Mouse (Mus musculus) megakaryocyte, adult 5-6 weeks (primary cell): Measurements from ENCODE around the gene Ccl4. TPM values are rescaled to one million over a fixed set of nuclear protein-coding genes. Genes with fewer than 3 reads are reported as not detected.

Experiments used
- ATAC-seq: 2 replicates; pipeline ENCODE4 v1.8.0; 2016; ENCODE audit warnings: mild to moderate bottlenecking, inconsistent platforms; ENCODE audit not compliant: poor library complexity, severe bottlenecking
- total RNA-seq, 2 experiments: library from RNA; stranded (forward) in 1 of 2; stranded (reverse) in 1 of 2; fragments of 153-499, 151-499 nt in 1 of 2; fragments of 221-1000, 200-1000 nt in 1 of 2; gene quantifications; 2 replicates each; pipeline versions ENCODE4 v1.2.3 to v1.2.4; 2015 to 2017

The Ccl4 gene
- total RNA-seq (2015), result 36.0 and 59.5 TPM in 2 replicates
- total RNA-seq (2017), result 36.2 and 51.5 TPM in 2 replicates

DNA sequence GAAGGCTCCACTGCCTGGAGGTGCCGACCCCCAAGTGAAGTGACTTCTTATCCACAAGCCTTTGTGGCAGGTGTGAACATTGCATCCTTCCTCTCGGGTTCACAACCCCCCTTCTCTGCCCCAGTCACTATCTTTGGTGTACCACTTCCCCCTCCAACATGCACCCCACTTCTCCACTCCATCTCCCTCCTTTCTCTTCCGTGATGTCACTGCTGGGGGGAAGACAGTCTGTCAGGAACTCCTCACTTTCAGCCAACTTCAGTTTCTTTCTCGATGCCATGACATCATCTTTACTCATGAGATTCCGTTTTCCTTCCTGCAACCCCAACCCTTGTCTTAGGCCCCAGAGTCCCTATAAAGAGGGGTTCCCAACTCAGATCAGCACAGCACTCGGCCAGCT, at the start of gene Ccl4:
TSS of gene Ccl4 (plus strand) at position 381 of the 400 bp plus-strand sequence.
- peak; percentile 72 for ATAC-seq

DNA sequence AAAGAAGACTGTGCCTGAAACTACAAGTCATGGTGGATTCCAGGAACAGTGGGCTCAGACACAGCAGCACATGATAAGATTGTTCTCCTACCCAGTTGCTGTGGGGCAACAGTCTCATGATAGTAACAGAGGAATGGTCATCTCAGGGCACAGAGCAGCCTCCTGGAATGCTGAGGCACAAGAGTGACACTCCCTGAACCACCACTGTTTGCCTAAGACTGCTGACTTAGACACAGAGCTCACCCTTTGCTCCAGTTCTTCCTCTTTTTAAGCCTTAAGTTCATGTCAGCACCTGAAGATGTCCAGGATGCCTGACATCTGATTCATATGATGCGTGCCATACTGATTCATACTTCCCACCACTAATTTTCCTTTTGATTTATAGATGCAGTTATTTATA, 45.8 kb upstream of the Ccl4 start:
- ATAC-seq, result peak; percentile 77

DNA sequence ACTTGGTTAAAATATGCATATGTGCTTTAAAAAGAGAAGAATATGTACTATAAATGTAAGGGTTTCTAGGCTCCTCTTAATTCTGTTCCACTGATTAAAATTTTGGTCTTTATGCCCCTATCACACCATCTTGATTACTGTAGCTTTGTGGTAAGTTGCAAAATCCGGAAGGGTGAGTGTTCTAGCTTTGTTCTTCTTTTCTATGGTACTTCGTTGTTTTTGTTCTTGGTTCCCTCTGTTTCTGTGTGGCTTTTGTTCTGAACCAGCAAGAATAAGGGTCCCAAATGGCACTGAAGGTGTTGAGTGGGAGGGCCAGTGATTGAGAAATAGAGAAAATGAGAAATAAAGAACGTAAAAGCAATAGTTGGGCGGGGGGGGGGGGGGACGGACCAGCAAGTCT, 44.1 kb upstream of the Ccl4 start:
- ATAC-seq, result peak; percentile 73

DNA sequence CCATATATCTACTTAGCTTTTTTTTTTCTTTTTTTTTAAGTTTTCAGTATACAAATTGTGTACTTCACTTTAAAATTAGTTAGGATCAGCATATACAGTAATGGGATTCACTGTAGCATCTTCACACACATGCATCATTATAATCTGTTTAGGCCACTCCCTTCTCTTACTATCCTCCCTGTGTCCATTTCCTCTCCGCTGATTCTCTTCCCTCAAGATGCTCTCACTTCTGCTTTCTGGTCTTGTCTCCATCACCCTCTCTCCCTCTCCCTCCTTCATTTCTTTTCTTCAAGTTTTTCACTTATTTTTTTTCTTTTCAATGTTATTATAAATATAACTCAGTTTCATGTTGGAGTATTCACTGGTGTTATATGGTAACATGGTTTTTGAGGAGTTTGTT, 43.3 kb upstream of the Ccl4 start:
- ATAC-seq, result peak; percentile 63

DNA sequence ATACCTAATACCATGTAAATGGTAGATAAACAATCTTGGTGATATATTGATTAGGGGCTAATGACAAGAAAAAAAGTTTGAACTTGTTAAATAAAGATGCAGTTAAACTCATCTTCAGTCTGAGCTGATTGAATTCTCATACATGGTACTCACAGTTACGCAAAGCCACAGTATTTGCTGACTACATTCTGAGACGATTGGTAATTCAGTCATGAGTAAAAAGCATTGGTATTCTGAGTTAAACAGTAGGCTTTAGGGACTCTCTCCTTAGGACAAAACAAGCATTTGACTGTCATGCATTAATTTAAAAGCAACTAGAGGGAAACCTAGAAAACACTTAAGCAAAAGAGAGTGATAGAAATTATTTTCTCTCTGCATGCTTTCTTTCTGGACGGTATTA, 38.8 kb upstream of the Ccl4 start:
- no peak for ATAC-seq

DNA sequence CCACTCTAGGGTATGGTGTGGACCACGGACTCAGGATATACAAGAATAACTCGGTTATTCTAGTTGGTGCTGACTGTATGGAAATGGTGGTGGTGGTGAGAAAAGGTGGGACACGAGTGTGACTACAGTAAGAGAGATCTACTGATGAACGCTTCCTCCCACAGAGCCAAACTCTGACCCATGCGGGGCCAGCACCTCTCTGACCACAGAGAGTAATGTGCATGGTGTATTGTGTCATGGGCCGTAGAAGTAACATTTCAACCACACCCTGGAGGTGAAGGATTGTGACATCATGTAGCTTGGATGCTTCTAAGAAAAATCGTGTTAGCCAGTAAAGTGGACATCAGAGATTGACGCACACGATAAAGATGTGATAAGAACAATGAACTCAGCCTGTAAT, 33.6 kb upstream of the Ccl4 start:
- peak; percentile 89 for ATAC-seq

DNA sequence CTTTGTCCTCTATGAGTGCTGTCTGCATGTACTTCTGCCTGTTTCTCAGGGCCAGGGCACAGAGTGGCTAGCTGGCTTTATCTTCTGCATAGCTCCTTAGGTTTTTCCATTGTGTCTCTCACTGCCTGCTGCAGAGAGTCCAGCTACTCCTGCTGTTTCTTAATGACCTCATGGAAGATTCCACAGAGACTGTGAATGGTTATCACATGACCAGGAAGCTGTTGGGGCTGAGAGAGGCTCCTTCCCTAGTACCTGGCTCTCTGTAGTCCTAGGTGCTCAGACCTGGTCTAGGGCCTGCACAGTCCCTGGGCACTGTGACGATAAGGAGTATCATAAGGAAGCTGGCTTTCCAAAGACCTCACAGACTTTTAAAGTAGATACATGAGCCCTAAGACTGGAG, 31.8 kb upstream of the Ccl4 start:
- no peak for ATAC-seq

DNA sequence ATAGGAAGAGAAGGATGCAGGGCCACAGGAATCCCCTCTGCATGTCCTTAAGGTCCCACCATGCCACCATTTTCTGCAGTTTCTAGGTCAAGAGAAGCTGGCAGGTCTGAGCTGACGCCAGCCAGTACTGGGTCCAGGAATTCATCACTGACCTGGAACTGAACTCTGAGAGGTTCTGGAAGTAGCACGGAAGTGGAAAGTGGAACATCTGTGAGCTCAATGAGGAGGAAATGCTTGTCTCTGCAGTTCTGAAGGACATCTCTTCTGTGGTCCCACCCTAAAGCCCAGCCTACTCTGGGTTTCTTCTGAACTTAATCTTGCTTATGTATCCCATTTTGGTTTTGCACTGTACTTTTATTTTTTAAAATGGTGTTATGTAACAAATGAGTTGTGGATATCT, 31.3 kb upstream of the Ccl4 start:
- no peak for ATAC-seq

DNA sequence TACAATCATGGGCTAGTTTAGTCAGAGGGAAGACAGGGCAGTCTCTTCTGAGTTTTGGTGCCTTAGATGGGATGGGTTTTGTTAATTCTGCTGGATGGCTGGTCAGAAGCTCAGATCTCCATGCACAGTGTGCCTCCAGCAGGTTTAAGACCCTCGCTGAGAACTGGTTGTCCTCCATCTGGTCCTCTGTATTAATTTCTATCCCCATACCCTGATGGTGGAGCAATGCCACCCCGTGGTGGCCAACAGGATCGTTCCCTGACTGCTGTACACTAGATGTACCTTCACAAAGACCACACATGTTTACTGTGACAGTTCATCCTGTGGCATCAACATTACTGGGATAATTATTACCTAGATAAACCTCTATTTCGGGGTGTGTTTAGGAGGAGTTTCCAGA, 29.6 kb upstream of the Ccl4 start:
- peak; percentile 53 for ATAC-seq

DNA sequence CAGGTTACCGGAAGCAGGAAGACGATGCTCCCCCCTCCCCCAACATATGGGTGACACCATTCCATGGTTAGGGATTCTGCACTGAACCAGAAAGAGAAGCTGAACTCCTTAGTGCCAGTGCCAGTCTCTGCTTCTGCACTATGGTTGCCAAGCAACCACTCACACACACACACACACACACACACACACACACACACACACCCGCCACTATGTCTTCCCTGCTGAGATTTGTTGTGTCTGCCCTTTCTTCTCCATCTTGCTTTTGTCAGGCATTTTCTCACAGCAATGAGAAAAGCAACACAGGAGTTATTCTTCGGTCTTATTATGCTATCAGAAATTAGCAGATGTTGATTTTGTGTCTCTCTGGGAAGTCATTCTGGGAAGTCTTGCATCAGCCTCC, 28.0 kb upstream of the Ccl4 start:
- no peak for ATAC-seq

DNA sequence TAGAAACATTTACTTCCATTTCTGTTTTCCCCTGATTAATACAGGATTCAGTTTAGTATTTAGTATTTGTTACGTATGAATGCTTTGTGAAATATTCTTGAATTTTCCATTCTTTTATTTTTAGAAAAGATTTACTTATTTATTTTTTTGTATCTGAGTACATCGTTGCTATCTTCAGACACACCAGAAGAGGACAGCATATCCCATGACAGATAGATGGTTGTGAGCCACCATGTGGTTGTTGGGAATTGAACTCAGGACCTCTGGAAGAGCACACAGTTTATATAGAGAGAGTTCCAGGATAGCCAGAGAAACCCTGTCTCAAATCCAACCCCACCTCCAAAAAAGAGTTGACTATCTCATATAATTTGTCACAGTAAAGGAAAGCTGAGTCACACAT, 27.5 kb upstream of the Ccl4 start:
- ATAC-seq, result no peak

DNA sequence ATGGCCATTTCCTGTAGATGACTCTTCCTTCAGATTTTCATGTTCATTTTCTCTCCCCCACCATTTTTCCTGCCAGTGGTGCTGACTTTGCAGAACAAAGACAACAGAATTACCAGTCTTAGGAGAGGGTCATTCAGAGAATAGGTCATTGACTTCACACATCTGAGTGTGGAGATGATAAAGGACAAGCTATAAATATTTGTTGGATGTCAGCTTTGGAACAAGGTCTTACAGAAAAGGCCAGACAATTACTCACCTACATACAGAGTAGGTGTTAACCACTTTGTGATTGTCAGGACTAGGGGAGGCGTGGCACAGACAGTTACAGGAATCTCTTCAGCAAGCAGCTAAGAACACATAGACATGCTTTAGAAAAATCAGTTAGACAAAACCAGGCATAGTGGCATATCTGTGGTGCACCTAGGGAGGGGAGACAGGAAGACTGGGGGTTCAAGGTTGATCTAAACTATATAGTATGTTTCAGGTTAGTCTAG, 25.6 kb upstream of the Ccl4 start:
- no peak for ATAC-seq

DNA sequence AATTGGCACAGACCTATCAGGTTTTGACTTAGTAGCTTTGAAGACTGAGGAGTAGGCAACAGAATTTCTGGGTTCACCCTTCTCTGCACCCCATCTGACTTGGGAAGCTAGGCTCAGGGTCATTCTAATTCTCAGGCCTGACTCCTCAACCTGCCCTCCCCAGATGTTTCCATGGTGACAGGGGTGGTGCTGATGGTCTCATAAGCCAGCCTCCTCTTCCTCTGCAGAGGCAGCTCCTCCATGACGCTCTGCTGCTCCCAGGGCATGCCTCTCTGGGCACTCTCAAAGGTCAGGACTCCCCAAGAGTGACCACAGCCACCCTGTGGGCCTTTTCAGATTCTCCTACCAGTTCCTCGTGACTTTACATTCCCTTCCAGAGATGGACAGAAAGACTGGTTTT, 23.4 kb upstream of the Ccl4 start:
- peak; percentile 20 for ATAC-seq

DNA sequence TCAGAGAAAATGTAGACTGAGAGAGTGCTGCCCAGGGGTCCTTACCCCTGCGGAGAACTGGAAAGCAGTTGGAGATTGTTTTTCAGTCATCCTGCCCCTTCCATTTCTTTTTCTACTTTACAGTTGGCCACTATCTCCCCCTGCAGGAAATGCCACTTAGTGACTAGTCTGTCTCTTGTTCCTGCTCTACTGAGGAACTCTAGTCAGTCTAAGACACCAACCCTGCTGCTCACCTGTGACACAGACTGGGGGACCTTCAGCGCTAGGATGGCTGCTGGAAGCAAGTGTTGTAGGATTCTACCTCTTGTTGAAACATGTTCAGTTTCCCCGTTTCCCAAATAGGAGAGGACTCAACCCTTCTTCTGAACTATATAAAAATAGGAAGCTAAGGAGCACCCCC, 22.9 kb upstream of the Ccl4 start:
- peak; percentile 54 for ATAC-seq

DNA sequence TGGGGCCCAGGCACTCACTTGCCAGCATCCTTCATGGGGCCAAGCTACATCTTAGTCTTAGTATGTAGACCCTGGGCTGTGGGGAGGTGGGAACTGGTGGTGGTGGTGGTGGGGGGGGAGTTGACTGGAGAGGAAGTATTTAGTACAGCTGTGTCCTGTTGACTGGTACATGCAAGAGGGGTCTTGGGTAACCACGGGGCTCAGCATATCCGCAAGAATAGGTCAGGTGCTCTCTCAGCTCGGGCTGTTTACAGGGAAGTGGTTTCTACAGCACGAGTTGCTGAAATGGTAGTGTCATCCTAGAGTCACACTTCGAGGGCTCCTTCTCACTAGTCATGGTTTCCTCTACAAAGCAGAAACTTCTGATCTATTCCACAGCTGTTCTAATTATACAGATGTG, 22.2 kb upstream of the Ccl4 start:
- ATAC-seq, result peak; percentile 85

DNA sequence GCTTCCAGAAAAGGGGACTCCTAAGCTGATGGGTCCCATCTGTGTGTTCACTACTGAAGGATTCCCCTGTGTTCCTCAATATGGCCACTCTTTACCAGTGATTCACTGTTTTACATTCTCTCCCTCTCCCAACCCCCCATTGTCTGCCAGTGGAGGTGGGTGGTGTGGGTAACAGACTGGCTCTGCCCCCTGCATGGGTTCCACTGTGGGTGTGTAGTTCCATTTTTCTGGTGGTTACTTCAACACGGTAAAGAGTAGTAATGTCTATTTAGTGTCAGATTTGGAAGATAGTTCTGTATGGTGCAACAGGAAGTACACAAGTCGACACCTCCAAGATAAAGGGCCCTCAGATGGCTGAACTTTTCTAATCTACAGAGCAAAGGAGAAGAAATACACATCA, 21.2 kb upstream of the Ccl4 start:
- ATAC-seq, result peak; percentile 25

DNA sequence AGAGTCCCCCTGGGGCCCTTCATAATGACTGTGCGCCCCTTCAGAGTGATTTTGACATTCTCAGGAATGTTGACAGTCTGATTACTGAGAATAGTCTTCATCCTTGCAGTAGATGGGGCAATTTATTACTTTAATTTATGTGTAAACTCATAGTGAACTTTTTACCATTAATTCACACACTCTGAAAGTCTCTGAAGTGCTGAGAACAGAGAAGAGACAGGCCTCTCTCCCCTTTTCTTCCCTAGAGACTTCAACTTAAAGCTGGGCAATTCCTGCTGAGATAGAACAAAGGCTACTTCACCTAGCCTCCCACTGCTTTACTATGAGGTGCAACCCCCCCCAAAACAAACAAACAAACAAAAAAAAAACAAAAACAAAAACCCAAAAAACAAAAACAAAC, 16.9 kb upstream of the Ccl4 start, which contains the start of gene Rpl9-ps1:
TSS of gene Rpl9-ps1 (minus strand) at position 101 of the 400 bp plus-strand sequence.
- ATAC-seq, result no peak

DNA sequence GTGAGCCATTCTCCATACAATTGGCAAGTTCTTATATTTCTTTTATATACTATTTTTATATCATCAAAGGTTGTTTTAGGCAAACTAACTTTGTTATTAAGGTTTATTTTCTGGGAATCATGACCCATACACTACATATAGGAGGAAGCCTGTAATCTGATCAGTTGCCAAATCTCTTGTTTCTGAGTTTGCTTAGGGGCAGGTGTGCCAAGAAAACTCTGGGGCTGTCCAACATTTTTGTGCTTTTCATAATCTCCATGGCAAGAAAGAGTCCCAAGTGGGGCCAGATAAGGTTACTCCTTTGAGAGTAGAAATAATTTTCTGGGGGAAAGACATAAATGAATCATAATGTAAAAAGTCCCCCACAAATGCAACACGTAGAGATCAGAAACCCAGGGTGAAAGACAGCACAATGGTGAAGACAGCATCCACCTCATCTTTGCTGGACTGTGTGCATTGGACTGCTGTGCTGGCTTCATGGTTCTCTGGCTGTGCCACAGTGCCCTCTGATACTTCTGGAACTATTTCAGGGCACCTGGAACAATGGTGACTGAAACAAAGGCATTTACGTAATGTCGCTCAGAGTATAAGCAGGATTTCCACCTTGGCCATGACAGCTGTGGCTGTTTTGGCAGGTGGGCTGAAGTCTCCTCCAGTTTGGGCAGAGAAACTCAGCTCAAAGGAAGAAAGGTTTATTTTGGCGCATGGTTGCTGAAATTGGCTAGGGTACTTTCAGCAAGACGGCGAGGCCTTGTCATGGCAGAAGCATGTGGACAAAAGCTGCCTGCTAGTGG, 15.8 kb upstream of the Ccl4 start:
- no peak for ATAC-seq

DNA sequence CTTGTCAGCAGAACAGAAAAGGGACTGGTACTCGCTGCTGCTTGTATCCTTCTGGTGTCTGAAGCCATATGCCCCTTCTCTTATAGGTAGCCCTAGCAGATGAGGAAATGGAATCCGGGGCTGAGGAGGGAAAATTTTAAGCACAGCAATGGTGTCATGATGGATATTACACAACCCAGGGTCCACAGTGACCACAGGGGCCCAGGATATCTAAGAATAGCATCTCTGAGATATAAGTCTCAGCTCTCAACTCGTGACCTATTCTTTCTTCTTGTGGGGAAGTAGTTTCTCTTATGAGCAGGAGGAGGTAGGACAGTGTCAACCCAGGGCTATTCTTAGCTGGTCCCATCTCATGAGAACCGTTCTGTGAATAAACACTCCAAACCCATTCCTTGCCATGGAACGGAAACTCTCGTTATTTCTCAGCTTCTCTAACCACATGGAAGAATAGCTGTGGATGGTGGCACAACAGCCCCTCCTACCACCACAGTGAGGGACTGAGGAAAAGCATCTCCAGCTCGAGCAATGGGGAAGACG, 13.0 kb upstream of the Ccl4 start, which contains the start of gene Ccl3:
TSS of gene Ccl3 (minus strand) at position 51 of the 537 bp plus-strand sequence.
- peak; percentile 78 for ATAC-seq

DNA sequence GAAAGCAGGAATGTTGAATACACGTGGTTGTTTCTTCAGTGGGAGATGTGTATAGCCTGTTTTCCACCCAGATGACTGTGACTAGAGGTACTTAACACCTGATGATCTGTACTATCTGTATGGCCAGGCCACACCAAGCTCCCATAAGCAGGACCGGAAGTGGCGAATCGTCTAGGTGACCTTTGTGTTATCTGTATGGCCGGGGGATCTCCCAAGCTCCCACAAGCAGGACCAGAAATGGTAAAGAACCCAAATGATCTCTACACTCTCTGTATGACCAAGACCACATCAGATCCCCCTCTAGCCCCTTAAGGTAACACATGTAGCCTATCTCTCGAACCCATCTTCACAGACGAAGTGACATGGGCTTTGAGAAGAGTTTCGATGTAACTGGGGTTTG, 7.8 kb upstream of the Ccl4 start:
- no peak for ATAC-seq

DNA sequence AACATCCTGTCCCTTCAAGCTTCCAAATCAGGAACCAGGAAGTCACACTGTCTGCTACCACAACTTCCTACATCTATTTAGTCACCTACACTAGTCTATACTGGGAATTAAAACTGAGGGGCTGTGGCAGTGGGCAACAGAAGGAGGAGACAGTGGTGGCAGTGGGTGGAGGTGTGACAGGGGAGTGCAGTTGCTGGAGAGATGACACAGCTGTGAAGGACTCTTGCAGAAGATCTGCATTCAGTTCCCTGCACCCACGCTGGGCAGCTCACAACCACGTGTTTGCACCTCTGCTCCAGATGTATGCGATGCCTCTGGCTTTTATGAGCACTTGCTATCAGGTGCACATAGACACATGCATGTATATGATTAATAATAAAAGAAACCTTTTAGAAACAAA, 4.9 kb upstream of the Ccl4 start:
- peak; percentile 19; the same call in 1 of the 2 replicates for ATAC-seq

DNA sequence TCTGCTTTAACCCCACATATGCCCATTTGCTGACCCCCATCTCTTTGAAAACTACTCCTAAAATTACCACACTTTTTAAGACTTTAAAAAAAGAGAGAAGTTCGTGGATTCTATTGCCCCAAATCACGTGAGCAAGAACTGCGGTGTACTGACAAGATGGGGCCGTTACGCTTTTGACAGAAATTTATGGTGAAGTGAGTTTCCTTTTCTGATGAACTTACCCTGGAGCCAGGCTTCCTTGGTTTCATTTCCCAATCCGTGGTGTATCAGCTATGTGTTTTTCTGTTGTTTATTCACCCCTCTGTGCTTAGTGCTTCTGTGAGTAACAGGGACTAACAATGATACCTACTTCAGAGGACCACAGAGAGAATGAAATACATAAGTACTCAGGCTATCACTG, 3.6 kb upstream of the Ccl4 start:
- peak; percentile 41 for ATAC-seq
